Mouse (Mus musculus): ENCODE data around the gene Apoa4.

DNA sequence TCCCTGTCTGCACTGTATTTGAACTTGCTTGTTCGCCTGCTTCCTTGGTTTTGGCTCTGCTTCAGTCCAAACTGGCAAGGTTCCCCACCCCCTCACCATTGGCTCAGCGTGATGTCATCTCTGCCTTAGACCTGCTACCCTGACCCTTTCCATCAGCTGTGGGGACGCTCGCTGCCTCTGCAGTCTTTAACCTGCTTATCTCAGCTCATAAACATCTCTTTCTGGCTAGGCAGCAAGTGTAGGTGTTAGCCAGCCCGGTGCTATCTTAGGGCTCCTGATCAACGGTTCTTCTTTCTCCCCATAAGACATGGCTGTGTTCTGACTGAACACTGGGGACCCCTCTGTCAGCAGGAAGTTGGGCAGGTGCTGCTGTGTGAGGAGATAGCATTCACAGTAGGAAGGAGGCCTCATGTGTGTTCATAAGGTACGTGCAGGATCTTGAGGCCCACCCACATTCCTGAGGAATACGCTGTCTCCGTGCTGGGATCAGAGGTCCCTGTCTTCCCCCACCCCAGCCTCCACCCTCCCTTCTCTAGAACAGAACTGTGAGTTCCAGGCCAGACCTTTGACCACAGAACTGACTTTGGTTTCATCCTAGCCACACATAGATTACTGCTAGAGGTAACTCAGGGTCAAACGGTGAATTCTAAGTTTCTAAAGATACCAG, 33.5 kb upstream of the Apoa4 start:
- no peak for TF ChIP-seq EP300 (IDR thresholded peaks at IDR 0.05)
- TF ChIP-seq CTCF (IDR thresholded peaks at IDR 0.05) = no peak

Measured in lung, postnatal 0 days (tissue).